Mouse (Mus musculus): ENCODE measurements around the gene Rab38. TPM values are rescaled to one million over a fixed set of nuclear protein-coding genes. Genes with fewer than 3 reads are reported as not detected.

Rab38 gene
- polyA plus RNA-seq (2015; fragmentation: Nextera tagmentation; extraction: Ambion mirVana): 2.7 and 3.8 TPM in 2 replicates

DNA sequence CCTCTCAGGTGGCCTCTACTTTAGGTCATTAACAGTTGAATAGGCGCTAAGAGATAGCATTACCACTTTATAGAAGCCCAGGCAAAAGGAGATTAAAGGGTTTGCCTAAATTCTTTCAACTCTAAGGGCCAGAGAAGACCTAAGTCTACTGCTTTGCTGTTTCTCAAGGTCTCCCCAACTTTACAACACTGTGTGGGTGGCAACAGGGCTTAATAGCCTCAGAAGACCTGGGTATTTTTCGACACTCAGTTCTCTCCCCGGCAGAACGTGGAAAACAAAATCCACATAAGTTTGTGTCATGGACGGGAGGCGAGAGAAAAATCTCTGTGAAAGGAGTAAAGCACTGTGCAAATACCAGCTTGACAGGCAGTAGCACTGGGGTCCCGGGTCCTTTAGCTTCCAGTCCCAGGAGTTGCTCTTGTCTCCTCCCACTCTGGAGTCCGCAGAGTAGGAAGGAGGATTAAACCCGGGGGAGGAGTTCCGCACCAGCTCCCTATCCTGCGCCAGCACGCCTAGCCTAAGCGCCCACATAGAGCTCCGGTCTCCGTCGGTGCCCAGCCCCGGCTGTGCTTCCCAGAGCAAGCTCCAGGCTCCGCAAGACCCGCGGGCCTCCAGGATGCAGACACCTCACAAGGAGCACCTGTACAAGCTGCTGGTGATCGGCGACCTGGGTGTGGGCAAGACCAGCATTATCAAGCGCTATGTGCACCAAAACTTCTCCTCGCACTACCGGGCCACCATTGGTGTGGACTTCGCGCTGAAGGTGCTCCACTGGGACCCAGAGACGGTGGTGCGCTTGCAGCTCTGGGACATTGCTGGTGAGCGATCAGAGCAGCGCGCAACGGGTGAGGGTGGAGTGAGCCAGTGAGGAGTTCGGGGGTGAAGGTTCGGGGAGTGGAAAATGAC is at the start of gene Rab38:
Rab38 (plus strand) TSS at position 488 of the 906 bp plus-strand sequence.
- DNase-seq (ENCODE audit: low spot score): no peak

DNA sequence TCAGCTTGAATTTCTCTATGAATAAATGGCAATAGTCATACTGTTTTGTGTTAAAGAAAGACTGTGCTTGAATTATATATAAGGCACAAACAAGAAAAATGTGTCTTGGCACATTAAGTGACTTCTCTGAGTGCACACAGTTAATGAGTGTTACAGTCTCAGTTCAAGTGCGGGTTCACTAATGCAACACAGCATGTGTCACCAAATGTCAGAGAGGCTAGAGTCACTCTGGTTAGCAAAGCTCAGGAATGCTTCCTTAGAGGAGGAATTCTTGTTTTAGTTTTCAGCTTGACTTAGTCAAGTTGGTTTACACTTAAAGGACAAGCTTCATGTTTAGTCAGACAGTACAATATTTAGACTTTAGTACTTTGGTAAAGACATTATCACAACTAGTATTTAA is 35.5 kb upstream of the Rab38 start:
- no peak for DNase-seq (ENCODE audit: low spot score)

DNA sequence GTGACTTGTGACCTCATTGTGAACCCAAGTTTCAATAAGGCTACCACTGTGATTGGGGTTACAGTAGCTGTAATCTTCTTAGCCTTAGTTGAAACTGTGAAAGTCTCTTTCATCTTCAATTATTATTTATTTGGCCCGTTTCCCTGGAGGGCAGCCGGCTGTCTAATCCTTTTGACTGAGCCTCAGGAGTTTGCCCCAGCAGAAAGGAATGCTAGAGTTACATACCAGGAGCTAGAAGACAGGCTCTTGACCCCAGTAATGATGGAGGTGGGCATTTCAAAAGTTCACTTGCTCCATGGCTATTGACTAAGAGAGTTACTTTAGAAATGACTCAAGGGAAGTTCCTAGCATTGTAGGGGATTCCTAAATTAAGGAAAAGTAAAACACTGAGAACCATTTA is 34.3 kb upstream of the Rab38 start:
- DNase-seq (ENCODE audit: low spot score): no peak

DNA sequence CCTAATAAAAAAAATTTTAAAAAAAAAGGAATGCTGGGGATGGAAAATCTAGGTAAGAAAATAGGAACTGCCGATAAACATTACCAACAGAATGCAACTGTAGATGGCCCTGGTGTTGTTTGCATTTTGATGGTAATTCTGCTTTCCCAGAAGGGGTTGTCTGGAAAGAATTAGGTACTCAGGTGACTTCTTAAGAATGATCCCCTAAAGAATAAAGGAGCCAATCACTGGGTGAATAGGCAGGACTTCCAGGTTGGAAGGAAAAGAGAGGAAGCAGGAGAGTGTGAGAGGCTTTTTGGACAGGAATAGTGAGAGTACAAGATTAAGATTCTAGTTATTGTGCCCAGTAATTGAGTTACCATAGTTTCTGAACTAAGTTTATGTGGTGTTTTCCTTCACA is 24.8 kb upstream of the Rab38 start:
- DNase-seq (ENCODE audit: low spot score): no peak

DNA sequence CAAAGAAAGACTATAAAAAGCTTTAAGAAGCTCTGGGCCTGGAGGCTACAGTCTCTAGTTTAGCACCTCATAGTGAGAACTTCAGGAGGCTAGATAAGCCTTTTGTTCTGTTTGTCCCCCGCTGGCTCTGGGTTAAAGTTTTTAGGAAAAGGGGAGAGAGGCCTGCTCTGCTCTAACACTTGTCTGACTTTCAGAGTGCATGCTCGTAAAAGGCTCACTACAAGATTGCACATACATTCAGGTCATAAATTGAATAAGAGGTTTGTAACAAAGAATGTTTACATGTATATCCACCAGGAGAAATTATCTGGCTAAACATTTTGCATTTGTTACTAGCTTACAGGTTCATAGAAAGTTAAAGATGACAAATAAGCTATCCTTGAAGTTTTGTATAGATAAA is 23.6 kb upstream of the Rab38 start:
- DNase-seq (ENCODE audit: low spot score): no peak

DNA sequence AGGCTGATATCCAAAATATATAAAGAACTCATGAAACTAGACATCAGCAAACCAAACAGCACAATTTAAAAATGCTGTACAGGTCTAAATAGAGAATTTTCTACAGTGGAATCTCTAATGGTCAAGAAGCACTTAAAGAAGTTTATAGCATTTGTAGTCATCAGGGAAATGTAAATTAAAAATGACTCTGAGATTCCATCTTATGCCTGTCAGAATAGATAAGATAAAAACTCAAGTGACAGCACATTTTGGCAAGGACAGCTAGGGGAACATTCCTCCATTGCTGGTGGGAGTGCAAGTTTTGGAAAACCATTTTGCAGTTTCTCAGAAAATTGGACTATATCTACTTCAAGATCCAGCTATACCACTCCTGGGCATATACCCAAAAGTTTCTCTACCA is 8.3 kb upstream of the Rab38 start:
- no peak for DNase-seq (ENCODE audit: low spot score)

DNA sequence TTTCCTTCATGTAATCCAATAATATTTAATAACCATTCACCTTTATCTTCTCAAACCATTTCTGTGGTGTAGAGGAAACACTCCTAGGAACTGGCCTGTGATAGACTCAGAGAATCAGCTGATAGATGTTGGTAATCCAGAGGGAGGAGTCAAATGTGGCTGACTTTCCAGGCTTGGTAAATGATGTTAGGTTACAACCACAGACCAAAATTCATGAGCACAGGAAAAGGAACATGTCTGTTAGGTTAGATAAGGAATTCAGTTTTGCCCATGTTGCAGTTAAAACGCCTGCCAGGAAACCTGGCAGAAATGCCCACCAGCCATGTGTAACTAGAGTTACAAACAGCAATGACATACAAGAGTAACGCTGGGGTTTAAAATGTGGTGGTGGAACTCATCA is 6.2 kb upstream of the Rab38 start:
- DNase-seq (ENCODE audit: low spot score): no peak

DNA sequence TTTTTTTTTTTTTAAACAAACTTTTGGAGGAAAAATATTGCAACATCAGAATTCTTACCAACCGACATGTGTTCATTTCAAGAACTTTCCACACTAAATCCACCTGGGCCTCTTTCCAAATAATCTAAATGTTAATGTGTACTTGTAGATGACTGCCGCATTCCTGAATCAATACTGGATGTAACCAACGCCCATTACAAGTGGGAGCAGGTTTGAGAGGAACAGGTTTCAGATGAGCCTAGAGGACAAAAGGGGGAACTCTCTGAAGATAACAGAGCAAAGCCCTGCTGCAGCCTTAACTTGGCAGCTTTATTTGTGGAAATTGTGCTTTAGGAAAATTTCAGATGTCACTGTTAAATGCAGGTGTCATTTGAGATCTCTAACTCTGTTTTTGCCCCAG is 4.3 kb upstream of the Rab38 start:
- DNase-seq (ENCODE audit: low spot score): no peak

DNA sequence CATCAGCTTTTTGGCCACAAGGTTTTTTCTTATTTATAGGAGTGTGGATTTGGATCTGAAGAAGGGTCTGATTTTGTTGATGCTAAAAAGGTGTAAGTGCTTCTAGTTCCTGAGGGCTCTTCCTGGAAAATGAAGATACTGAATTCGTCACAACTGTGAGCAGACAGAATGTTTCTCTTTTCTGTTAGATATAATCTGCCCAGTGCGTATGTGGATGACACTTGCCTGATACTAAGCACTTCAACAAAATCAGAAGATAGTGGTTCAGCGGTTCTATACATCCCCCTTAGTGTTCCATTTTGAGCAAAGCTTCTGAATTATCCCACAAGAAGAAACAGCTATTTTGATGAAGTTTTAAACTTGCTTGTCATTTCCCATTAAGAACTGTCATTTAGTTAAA is 2.6 kb upstream of the Rab38 start:
- DNase-seq (ENCODE audit: low spot score): no peak

DNA sequence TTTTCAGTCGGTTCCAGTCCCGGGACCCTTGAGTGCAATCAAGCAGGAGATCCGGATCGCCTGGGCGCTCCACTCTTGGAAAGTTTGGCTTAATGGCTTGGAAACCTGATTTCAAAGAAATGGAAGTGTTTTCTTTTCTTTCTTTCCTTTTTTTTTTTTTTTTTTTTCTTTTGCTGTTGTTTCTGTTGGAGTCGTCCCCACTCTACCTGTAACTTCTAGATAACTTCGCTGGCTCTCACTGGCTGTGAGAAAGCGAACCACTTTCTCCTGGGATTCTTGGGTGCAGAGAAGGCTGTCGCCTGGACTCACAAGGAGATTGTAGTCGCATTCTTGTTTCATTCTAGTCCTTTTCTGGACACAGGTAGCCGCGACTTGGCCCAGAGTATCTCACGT is 615 bp downstream of the Rab38 start:
- DNase-seq (ENCODE audit: low spot score): no peak

DNA sequence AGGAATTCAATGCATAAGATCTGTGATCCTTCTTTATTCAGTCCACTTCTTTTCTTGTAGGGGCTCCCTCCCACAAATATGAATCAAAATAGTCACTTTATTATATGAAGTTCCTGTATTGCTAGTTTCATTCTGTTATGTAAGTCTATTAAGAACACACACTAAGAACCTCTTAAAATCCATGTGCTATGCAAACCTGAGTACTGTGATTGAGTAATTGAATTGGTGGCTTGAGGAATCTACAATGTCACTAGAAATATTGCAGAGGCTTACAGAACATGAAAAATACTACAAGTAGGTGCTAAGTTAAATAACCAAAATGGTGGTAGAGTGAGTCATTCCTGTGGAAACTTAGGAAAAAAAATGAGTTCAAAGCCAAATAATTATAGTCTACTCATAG is 10.2 kb downstream of the Rab38 start:
- DNase-seq (ENCODE audit: low spot score): no peak

DNA sequence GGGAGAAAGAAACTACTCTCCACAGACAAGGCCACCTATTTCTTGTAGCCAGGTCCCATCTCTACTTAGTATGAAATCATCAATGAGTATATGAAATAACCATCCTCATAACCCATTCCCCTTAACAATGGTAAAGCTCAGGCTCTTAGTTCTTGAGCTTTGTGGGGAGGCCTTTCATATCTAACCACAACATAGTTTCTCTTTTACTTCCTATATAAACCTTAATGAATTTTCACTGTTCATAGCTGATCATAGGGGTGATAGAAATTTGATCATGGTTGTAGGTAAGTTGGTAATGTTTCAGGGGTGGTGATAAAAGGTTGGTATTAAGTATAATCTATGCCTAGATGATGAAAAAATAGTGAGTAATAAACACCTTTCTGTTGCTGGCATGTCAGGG is 12.6 kb downstream of the Rab38 start:
- no peak for DNase-seq (ENCODE audit: low spot score)

DNA sequence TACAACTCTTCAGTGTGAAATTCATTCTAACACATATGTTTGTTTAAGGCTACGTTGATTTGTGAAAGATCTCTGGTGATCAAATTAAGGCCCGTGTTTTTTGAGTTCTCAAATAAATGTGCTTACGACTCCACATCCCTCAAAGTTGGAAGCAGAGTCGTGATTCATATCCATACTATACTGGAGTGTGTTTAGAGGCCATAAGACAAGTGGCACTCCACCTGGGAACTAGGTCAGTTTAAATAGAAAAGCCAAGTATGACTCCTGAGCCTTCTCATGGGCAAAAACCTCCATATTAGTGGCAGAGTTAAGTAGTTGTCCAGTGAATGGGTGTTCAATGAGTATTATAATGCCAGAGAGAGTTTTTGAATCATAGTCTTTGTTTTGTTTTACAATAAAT is 13.4 kb downstream of the Rab38 start:
- DNase-seq (ENCODE audit: low spot score): no peak

DNA sequence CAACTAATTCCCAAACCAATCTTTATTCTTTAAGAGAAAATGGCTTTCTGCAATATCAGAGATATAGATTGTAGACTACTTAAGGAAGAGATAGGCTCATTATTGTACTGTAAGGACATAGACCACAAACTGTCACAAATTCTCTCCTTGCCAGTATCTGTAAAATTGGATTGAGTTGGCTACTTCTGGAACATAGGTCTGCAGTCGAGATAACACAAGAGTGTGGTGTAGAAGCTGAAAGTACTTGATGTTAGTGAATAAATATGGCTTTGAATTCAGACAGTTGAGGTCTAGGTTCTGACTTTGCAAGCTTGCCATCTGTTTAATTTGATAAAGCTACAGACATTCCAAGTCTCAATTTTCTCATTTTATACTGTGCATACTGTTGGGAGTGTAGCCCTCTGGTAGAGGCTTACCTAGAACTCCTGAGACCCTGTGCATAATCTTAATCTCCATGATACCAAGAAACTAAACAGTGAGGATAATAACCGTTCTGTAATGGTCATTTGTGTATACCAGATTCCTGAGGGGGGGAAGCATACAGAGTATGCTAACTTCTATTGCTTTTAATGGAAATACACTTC is 15.3 kb downstream of the Rab38 start:
- DNase-seq (ENCODE audit: low spot score): no peak

DNA sequence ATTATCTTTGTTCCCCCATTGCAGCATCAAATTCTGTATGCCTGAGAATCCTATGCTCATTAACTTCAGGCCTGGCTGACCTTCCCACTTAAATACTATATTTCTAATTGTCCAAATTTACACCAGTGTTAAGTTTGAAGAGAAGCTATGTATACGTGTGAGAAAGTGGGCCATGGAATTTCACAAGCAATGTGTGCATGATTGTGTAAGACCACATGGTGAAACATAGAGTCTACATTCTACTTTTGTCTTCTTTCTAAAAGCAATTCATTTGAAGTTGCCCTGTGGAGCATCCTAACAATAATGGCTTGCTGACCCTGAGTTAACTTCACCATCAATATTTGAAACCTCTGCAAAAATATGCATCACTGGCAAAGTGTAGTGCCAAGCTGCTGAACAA is 23.2 kb downstream of the Rab38 start:
- no peak for DNase-seq (ENCODE audit: low spot score)

DNA sequence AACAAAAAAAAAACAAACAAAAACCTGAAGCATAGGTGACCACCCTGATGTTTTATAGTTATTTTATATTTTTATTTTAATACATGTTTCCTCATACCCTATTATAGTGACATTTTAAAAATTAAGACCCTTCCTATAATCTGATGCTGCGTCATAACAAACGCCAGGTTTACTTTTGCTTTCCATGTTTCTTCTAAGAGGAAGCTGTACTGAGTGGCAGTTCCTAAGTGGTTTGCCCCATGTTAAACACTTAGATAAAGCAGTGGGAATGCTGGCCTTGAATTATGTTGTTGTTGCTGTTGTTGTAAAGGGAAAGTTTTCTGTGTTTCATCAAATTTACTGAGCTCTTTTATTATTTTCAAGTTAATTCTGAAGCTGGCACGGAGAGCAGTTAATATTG is 27.8 kb downstream of the Rab38 start:
- DNase-seq (ENCODE audit: low spot score): no peak

DNA sequence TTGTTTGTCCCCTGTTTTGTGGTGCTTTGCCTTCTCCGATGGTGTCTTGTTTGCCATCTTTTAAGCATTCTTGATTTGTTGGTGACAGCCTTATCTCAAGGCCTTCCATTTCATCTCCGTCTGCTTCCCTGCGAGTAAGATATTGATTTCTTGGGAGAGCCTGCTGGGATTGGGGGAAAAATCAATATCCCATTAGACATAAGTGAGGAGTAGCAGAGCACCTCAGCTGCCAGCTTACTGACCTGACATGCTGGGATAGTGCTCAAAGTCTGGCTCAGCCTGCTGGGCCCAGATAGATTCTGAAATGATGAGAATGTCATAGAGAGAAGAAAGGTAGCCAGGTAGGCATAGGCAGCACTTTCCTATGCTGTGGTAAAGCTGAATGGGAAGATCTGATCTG is 37.7 kb downstream of the Rab38 start:
- DNase-seq (ENCODE audit: low spot score): no peak

DNA sequence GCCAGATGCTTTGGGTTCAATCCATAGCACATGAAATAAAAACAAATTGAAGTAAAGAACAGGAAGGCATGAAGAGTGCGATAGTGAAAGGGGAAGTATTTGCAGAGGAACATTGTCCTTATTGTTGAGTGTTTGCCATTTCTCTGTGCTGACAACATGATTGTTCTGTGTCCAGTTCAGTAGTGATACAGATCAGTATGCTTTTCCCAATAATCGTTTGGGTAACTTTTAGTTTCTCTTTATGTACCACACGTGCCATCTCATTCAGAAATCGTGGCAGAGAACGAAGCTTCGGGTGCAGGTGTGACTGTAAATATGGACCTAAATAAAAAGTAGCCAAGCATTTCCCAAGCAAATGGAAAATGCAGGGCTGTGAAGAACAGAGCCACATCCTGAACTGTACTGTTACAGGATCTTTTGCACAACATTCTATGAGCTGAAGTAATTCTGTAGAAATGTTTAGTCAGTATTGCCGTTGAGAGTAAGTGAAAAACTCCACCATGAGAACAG is 52.1 kb downstream of the Rab38 start:
- DNase-seq (ENCODE audit: low spot score): no peak

DNA sequence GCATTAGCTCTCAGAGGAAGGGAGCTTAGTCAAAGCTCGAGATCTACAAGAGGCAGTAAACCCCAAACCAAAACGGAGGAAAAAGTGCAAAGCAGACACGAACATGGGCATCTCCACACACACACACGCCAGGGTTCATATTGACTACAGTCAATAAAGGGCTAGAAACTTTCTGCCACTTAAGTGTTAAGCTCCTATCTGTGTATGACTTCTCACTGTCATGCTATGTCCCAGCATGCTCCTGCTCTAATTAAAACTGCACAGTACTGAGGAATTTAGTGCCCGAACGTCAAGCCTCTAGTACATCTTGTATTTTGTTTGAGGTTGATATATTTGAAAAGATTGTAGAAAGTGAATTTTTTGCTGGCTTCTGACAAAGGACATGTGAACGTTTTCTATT is 52.6 kb downstream of the Rab38 start:
- no peak for DNase-seq (ENCODE audit: low spot score)

DNA sequence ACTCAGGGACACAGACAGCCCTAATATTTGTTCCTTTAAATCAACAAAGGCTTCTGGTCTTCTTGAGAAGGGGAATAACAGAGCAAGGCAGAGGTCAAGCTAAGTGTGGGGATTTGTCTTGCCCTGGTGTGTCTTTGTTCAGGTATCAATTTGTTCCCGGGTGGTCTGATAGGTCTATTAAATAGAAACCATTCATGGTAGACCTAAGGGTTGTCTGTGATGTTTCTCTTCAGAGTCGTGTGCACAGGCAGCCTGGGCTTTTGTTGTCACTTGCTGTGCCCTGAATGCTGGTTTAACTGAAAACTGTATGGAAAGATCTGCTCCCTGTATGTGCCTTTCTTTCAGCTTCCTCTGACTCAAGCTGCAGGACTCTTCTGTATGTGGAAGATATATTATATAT is 60.9 kb downstream of the Rab38 start:
- no peak for DNase-seq (ENCODE audit: low spot score)

DNA sequence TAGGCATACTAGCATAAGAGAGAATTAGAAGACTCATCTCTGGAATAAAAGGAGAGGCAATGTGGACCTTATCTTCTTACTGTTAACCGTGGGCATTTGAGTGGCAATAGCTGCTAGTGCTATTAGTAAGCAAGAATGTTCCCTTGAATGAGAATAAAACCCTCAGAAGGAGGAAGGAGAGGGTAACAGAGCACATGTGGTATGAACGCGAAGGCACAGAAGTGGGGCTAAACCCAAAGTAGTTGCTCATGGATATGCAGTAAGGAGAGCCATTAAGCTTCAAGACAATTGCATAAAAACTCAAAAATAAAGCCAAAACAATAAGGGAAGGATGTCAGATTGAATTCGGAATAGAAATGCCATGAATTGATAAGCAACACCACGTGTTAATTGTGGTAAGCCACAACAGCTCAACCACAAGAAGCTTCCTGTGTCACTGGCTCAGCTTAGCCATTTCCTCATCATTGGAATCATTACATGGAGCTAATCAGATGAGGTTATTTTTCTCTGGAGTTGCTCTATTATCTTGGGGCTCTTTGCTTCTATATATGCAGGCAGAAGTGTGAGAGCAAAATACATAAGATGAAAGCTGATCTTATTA is 72.2 kb downstream of the Rab38 start:
- DNase-seq (ENCODE audit: low spot score): no peak

DNA sequence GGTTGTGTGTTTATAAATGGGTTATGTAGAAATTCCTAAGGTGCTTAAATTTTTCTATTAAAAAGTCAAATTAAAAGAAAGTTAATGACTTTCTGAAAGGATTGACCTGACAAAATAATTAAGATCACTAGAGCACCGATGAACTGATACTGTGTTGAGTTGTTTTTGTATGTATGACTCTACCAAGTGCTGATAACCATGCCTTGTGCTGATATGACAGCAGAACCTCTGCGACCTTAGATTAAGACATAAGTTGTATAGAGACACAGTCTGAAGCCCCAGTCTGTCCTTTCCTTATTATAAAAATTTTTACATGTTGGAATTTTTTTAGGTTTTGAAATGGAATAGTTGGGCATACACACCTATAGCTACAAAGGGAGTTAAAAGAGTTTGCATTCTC is 79.7 kb downstream of the Rab38 start:
- DNase-seq (ENCODE audit: low spot score): no peak

DNA sequence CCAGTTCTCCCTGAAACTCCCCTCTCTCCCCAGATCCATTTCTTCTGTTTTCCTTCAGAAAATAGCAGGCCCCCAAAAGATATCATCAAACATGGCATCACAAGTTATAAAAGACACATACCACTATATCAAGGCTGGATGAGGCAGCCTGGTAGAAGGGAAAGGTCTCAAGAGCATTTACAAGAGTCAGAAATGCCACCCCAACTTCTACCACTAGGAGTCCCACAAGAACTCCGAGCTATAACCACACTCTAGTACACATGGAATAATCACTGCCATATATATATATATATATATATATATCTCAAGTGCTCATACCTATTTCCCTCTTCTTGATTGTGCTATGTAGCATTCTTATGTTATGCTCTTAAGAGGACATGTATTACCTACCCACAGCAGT is 92.4 kb downstream of the Rab38 start:
- DNase-seq (ENCODE audit: low spot score): no peak

All from thymus, postnatal 0 days (tissue).